Mouse (Mus musculus): ENCODE data around the gene 2610008E11Rik. TPM values are rescaled to one million over a fixed set of nuclear protein-coding genes. Genes with fewer than 3 reads are reported as not detected.

Gene 2610008E11Rik
- 16.5 to 18.3 TPM (median 17.7 TPM) in 4 replicates for total RNA-seq (2023; ENCODE audit: inconsistent age)

GRCm38 (mm10) chr10:79097161-79097754 lies at the start of gene 2610008E11Rik:
Gene 2610008E11Rik (minus strand): TSS chr10:79097600.

GRCm38 (mm10) chr10:79028441-79028840 lies 69.0 kb downstream of the 2610008E11Rik start, which contains the start of gene Olfr57:
Gene Olfr57 (plus strand): TSS chr10:79028741.

Other genes with a start within 250 kb of the 2610008E11Rik start
- not detected in 4 replicates for gene Olfr1356, start 245.4 kb downstream of the 2610008E11Rik start, total RNA-seq (2023; ENCODE audit: inconsistent age)
- not detected in 4 replicates for gene Olfr1355, start 222.1 kb downstream of the 2610008E11Rik start, total RNA-seq (2023; ENCODE audit: inconsistent age)
- not detected in 4 replicates for gene Olfr1354, start 184.4 kb downstream of the 2610008E11Rik start, total RNA-seq (2023; ENCODE audit: inconsistent age)
- gene Olfr8, start 147.0 kb downstream of the 2610008E11Rik start, total RNA-seq (2023; ENCODE audit: inconsistent age): not detected in 4 replicates
- not detected in 4 replicates for gene Olfr1353, start 134.3 kb downstream of the 2610008E11Rik start, total RNA-seq (2023; ENCODE audit: inconsistent age)
- not detected in 4 replicates for gene Olfr1352, start 116.5 kb downstream of the 2610008E11Rik start, total RNA-seq (2023; ENCODE audit: inconsistent age)
- gene Olfr1351, start 85.1 kb downstream of the 2610008E11Rik start, total RNA-seq (2023; ENCODE audit: inconsistent age): not detected in 4 replicates
- not detected in 4 replicates for gene Olfr57, start 68.9 kb downstream of the 2610008E11Rik start, total RNA-seq (2023; ENCODE audit: inconsistent age)
- gene Vmn2r80, start 51.2 kb upstream of the 2610008E11Rik start, total RNA-seq (2023; ENCODE audit: inconsistent age): not detected in 4 replicates
- gene Vmn2r81, start 150.1 kb upstream of the 2610008E11Rik start, total RNA-seq (2023; ENCODE audit: inconsistent age): not detected in 4 replicates

All from B cell, adult (primary cell).